Mouse (Mus musculus) intestine, postnatal 0 days (tissue): ENCODE data around the gene Ranbp17. TPM values are rescaled to one million over a fixed set of nuclear protein-coding genes. Genes with fewer than 3 reads are reported as not detected.

ENCODE experiments used
- ATAC-seq: fragments of 200-750 bp; cut with Nextera tagmentation; 2 replicates; pipeline ENCODE4 v1.8.0; 2017; ENCODE audit warnings: mild to moderate bottlenecking, moderate TSS enrichment, moderate library complexity
- H3K27ac ChIP-seq: fragments of 300-500 bp; sonication (generic); 2 replicates; pipeline ENCODE4 v1.5.1; 2014; ENCODE audit warnings: mild to moderate bottlenecking, low read depth, low read length, moderate library complexity
- H3K27me3 ChIP-seq: fragments of 300-500 bp; sonication (generic); replicated peaks from 2 replicates; pipeline ENCODE4 v1.6.1; 2014; ENCODE audit warnings: low read length, mixed read lengths; ENCODE audit not compliant: control insufficient read depth, insufficient read depth
- H3K36me3 ChIP-seq: fragments of 300-500 bp; sonication (generic); 2 replicates; pipeline ENCODE4 v1.6.1; 2014; ENCODE audit warnings: mild to moderate bottlenecking, moderate library complexity; ENCODE audit not compliant: control insufficient read depth, insufficient read depth
- H3K4me1 ChIP-seq: fragments of 300-500 bp; sonication (generic); replicated peaks from 2 replicates; pipeline ENCODE4 v1.6.1; 2014; ENCODE audit warnings: antibody characterized with exemption, low read length, mixed read lengths; ENCODE audit not compliant: control insufficient read depth, insufficient read depth
- H3K4me2 ChIP-seq: fragments of 300-500 bp; sonication (generic); replicated peaks from 2 replicates; pipeline ENCODE4 v1.6.1; 2014; ENCODE audit warnings: low read depth, mild to moderate bottlenecking, moderate library complexity
- H3K4me3 ChIP-seq: fragments of 300-500 bp; sonication (generic); 2 replicates; pipeline ENCODE4 v1.5.1; 2014; ENCODE audit warnings: low read depth, low read length
- H3K9ac ChIP-seq: fragments of 300-500 bp; sonication (generic); 2 replicates; pipeline ENCODE4 v1.6.1; 2014; ENCODE audit warnings: mild to moderate bottlenecking, low read depth, low read length
- H3K9me3 ChIP-seq: fragments of 300-500 bp; sonication (generic); 2 replicates; pipeline ENCODE4 v1.6.1; 2016; ENCODE audit warnings: mixed run types; ENCODE audit not compliant: control insufficient read depth
- CTCF ChIP-seq: sonication (generic); IDR thresholded peaks from 2 replicates; pipeline ENCODE4 v1.5.1; 2016; ENCODE audit warnings: low read depth, mild to moderate bottlenecking, control low read depth, antibody characterized with exemption, moderate library complexity
- WGBS: fragments of 180-500 bp; shearing (Covaris S2); extraction: QIAGEN DNeasy Blood & Tissue Kit; methylation state at CpG from one replicate; pipeline ENCODE4 v1.1.7; 2014; 5-methylcytosine and 5-hydroxymethylcytosine counted together
- polyA plus RNA-seq: library from polyadenylated mRNA; unstranded; fragments of >200 nt; fragmentation: Nextera tagmentation; extraction: Ambion mirVana; gene quantifications from 2 replicates; pipeline ENCODE4 v1.2.1, GENCODE M21; 2015

Gene Ranbp17
- polyA plus RNA-seq, 1 experiment from 2014 or later: 1.1 TPM

DNA sequence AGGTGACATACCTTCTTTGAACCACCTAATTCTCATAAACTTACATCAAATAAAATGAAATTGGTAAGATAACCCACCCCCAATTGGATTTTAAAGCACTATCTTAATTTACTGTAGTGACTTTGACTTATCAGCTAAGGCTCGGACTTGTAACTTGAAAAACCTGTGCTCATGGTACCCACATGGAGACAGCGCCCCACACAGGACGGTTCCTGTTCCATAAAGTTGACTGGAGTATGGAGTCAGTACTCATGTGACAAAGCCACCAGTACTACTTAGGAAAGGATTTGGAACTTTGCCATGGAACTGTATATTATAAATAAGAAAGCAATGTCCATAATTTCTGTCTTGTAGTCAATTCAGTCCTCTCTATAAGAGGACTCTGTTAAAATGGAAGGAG is 177.9 kb downstream of the Ranbp17 start:
- no peak overlapping the region for H3K4me2 ChIP-seq
- 80% methylated on average over 3 of the region's 3 CpGs for WGBS
- H3K27me3 ChIP-seq: no peaks in the 10 kb centered on the region
- no peaks in the 10 kb centered on the region for H3K36me3 ChIP-seq
- H3K27ac ChIP-seq: no peak overlapping the region
- H3K9ac ChIP-seq: no peak overlapping the region
- no peak for TF ChIP-seq CTCF
- H3K4me3 ChIP-seq: no peak overlapping the region
- no peaks in the 10 kb centered on the region for H3K4me1 ChIP-seq
- ATAC-seq: no peak
- H3K9me3 ChIP-seq: no peaks in the 10 kb centered on the region

DNA sequence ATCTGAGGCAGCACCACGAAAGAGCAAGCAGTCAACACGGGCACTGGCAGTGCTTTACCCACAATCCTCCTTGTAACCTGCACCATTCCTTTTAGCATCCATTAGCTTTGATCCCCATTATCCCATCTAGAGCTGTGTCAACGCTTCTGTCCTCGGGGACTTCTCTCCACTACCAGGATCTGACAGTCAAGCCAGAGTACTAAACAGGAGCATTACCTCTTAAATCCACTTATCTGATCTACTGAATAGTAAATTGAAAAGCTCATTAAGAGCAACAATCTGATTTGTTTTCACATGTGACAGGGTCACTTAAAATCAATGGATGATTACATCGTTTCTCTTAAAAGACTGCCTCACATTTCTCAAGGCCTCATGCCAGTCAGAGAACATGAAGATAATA is 181.4 kb downstream of the Ranbp17 start:
- WGBS: 51% methylated on average over 5 of the region's 5 CpGs

DNA sequence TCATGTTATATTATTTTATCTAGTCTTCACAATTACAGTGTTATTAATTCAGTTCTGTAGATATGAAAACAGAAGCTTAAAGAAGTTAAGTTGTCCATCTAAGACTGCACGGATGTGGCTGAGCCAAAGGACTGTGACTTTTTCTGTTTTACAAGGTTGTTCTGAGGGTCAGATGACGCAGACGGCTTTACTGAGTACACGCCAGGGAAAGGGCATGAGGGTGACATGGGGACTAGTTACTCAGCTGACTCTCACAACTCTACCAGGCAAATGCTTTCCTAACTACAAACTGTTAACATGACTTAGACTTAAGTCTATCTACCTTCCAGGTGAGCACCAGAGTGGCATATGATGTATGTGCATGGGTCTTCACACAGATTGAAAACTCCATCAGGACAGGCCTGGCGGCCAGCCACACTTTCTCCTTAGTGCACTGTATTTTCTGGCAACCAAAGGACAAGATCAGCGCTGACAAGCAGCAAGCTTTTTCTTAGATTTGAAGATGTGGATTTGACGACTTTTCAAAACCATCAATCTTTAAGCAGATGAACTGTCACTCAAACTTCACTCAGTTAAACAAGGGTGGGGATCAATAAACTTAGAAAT is 194.4 kb downstream of the Ranbp17 start:
- H3K4me1 ChIP-seq: no peaks in the 10 kb centered on the region
- H3K36me3 ChIP-seq: no peaks in the 10 kb centered on the region
- no peak overlapping the region for H3K9ac ChIP-seq
- H3K4me3 ChIP-seq: no peak overlapping the region
- H3K27me3 ChIP-seq: no peaks in the 10 kb centered on the region
- 72% methylated on average over 7 of the region's 7 CpGs for WGBS
- ATAC-seq: no peak
- H3K9me3 ChIP-seq: no peaks in the 10 kb centered on the region
- no peak overlapping the region for H3K27ac ChIP-seq
- no peak overlapping the region for H3K4me2 ChIP-seq
- no peak for TF ChIP-seq CTCF

More for the DNA sequence above, 181.4 kb downstream of the Ranbp17 start:
- no peak for ATAC-seq
- Histone ChIP-seq H3K27ac (no peak overlapping the region), H3K4me2 (no peak overlapping the region), H3K4me3 (no peak overlapping the region), H3K9me3 (no peaks in the 10 kb centered on the region), H3K4me1 (no peaks in the 10 kb centered on the region), H3K36me3 (no peaks in the 10 kb centered on the region), H3K27me3 (no peaks in the 10 kb centered on the region), H3K9ac (no peak overlapping the region)
- no peak for TF ChIP-seq CTCF

DNA sequence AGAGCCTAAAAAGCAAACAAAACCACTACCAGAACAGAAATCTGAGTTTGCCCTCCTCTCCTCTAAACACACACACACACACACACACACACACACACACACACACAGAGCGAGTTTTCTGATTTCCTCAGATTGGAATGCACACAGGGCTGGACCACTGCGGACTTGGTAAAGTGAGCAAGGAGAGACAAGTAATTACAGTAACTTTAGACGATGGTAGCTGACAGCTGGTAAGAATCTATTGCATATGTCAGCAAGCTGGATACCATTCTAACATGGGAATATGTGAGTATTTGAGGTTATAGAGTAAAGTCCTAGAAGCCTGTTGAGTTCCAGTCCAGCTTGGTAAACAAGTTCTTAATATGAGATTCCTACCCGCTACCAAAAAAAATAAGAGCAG is 204.0 kb downstream of the Ranbp17 start:
- no peaks in the 10 kb centered on the region for H3K27me3 ChIP-seq
- no peaks in the 10 kb centered on the region for H3K36me3 ChIP-seq
- H3K4me2 ChIP-seq: no peak overlapping the region
- no peaks in the 10 kb centered on the region for H3K9me3 ChIP-seq
- H3K4me3 ChIP-seq: no peak overlapping the region
- H3K27ac ChIP-seq: no peak overlapping the region
- no peak for TF ChIP-seq CTCF
- WGBS: 36% methylated on average over 4 of the region's 4 CpGs
- no peaks in the 10 kb centered on the region for H3K4me1 ChIP-seq
- ATAC-seq: no peak
- no peak overlapping the region for H3K9ac ChIP-seq

DNA sequence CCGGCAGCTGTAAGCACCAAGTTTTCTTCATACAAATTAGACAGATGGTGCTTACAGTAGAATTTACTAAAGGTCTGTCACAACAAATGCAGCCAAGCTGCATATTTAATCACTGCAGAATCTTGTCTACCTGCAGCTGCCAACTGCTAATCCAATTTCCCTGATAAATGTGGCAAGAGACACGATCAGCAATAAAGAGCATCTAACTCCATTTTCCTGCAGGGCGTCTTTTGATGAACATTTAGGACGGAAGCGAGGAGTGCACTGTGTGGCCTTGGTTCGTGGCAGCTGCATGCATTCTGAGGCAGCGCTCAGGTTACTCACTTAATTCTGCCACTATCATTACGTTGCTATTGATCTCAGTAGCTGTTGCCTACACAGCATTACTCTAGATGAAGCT is 212.7 kb downstream of the Ranbp17 start:
- no peak overlapping the region for H3K27ac ChIP-seq
- no peaks in the 10 kb centered on the region for H3K36me3 ChIP-seq
- no peak overlapping the region for H3K4me3 ChIP-seq
- H3K9ac ChIP-seq: no peak overlapping the region
- H3K4me1 ChIP-seq: no peaks in the 10 kb centered on the region
- ATAC-seq: no peak
- no peaks in the 10 kb centered on the region for H3K27me3 ChIP-seq
- 67% methylated on average over 8 of the region's 8 CpGs for WGBS
- H3K4me2 ChIP-seq: no peak overlapping the region
- H3K9me3 ChIP-seq: no peaks in the 10 kb centered on the region
- no peak for TF ChIP-seq CTCF

DNA sequence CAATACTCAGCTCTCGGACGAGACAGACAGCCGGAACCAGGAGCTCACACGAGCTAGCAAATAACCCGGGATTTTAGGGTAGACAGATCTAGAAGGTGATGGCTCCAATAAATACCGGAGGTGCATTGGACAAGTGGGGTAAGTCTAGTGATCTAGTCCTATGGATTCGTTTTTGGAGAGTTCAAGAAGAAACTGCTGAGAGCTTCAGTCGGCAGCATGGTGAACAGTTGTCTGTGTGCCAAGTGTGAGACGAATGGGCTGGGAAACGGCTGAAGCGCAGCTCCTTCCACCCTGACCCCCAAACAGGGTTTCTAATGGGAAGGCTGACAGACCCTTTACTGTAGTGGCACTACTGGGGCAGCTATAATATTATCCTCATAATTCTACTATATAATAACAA is 214.2 kb downstream of the Ranbp17 start:
- WGBS: 77% methylated on average over 11 of the region's 11 CpGs
- TF ChIP-seq CTCF: no peak
- Histone ChIP-seq H3K4me3 (no peak overlapping the region), H3K9ac (no peak overlapping the region), H3K27ac (no peak overlapping the region), H3K9me3 (no peaks in the 10 kb centered on the region), H3K4me2 (no peak overlapping the region), H3K4me1 (no peaks in the 10 kb centered on the region), H3K27me3 (no peaks in the 10 kb centered on the region), H3K36me3 (no peaks in the 10 kb centered on the region)
- ATAC-seq: no peak

DNA sequence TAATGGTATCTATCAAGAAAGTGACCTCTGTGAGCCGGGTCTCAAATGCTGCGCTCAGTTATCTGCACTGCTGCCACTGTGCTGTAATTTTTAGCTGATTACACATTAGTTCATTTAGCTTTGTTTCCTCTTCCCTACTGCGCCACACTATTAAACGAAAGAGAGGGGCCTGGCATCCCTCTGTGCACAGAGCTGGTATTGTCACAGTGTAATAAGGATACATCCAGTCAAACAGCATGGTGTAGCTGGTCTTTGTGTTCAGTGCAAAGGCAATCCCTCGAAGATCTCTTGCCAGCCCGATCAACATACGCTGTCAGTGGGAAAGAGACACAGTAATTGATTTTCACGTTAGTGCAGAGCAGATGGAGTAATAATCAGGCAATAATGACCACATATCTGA is 216.4 kb downstream of the Ranbp17 start:
- TF ChIP-seq CTCF: no peak
- H3K36me3 ChIP-seq: no peaks in the 10 kb centered on the region
- no peak overlapping the region for H3K27ac ChIP-seq
- no peak overlapping the region for H3K4me3 ChIP-seq
- no peak overlapping the region for H3K4me2 ChIP-seq
- no peak for ATAC-seq
- H3K9me3 ChIP-seq: no peaks in the 10 kb centered on the region
- no peaks in the 10 kb centered on the region for H3K27me3 ChIP-seq
- H3K4me1 ChIP-seq: no peaks in the 10 kb centered on the region
- no peak overlapping the region for H3K9ac ChIP-seq
- WGBS: 65% methylated on average over 8 of the region's 8 CpGs
